ENCODE assay signal across 16 mouse cellular contexts in genomic region chr5:97256445-97257060, GRCm38 (mm10).
DNase-seq lines count a peak whose midpoint lies in the region; ATAC-seq lines count a peak whose summit lies in the region.
"Had no signal": no experiment of that assay in that cellular context is flagged by ENCODE, and none has a peak within 500 bp of the region (broad histone marks: within the 10 kb centered on the region; RNA-seq: fewer than 3 reads in every experiment).

No protein-coding gene starts in this region.

- no peak overlapping the region for H3K27ac ChIP-seq in hindbrain, embryonic 11.5 days (ENCODE audit: low read depth, low read length)
- H3K27ac ChIP-seq in hindbrain, embryonic 10.5 days: no peak overlapping the region
- H3K27ac ChIP-seq in forebrain, embryonic 15.5 days (replicated peaks): no peak overlapping the region
- H3K27ac ChIP-seq in hindbrain, embryonic 16.5 days (ENCODE audit: low read depth, low read length): no peak overlapping the region
- H3K27ac ChIP-seq in stomach, embryonic 14.5 days (ENCODE audit: low read length): no peak overlapping the region

- 61% methylated on average over 7 of the region's 7 CpGs for WGBS in hindbrain, embryonic 11.5 days
- 65% methylated on average over 7 of the region's 7 CpGs for WGBS in hindbrain, embryonic 10.5 days
- 14% methylated on average over 7 of the region's 7 CpGs for WGBS in forebrain, embryonic 15.5 days
- WGBS in hindbrain, embryonic 16.5 days: 39% methylated on average over 7 of the region's 7 CpGs
- whole genome bisulfite sequencing in stomach, embryonic 14.5 days: 50% methylated on average over 7 of the region's 7 CpGs

- peak; percentile 30 for ATAC-seq in hindbrain, embryonic 11.5 days (ENCODE audit: low FRiP score)
- ATAC-seq in forebrain, embryonic 15.5 days (replicated peaks): peak; percentile 72
- peak; percentile 84 for ATAC-seq in hindbrain, embryonic 16.5 days
- 0 out of 2 replicates have a peak, but pooled peaks have one; percentile 14 for ATAC-seq in stomach, embryonic 14.5 days (ENCODE audit: insufficient number of reproducible peaks, insufficient read depth, low FRiP score, low read depth)

- H3K27me3 ChIP-seq in hindbrain, embryonic 11.5 days (ENCODE audit: control insufficient read depth, insufficient read depth, low read length): no peaks in the 10 kb centered on the region
- no peaks in the 10 kb centered on the region for H3K27me3 ChIP-seq in hindbrain, embryonic 10.5 days (ENCODE audit: insufficient read depth, poor library complexity, severe bottlenecking)
- H3K27me3 ChIP-seq in forebrain, embryonic 15.5 days: no peaks in the 10 kb centered on the region
- no peaks in the 10 kb centered on the region for H3K27me3 ChIP-seq in hindbrain, embryonic 16.5 days (replicated peaks; ENCODE audit: control insufficient read depth, insufficient read depth, low read length)
- no peaks in the 10 kb centered on the region for H3K27me3 ChIP-seq in stomach, embryonic 14.5 days (ENCODE audit: control insufficient read depth, insufficient read depth, low read length)
- H3K27me3 ChIP-seq: heart, embryonic 12.5 days had no signal

- no peak overlapping the region for H3K9ac ChIP-seq in hindbrain, embryonic 11.5 days (ENCODE audit: low read depth, low read length)
- H3K9ac ChIP-seq in forebrain, embryonic 15.5 days (replicated peaks): no peak overlapping the region
- no peak overlapping the region for H3K9ac ChIP-seq in hindbrain, embryonic 16.5 days (ENCODE audit: low read depth, low read length)
- H3K9ac ChIP-seq in stomach, embryonic 14.5 days (replicated peaks; ENCODE audit: low read depth, low read length): no peak overlapping the region
- H3K9ac ChIP-seq: heart, embryonic 12.5 days had no signal

- no peaks in the 10 kb centered on the region for H3K36me3 ChIP-seq in hindbrain, embryonic 11.5 days (ENCODE audit: control insufficient read depth, insufficient read depth, low read length)
- no peaks in the 10 kb centered on the region for H3K36me3 ChIP-seq in hindbrain, embryonic 10.5 days
- H3K36me3 ChIP-seq in forebrain, embryonic 15.5 days: no peaks in the 10 kb centered on the region
- no peaks in the 10 kb centered on the region for H3K36me3 ChIP-seq in hindbrain, embryonic 16.5 days (ENCODE audit: control insufficient read depth, insufficient read depth, low read length)
- H3K36me3 ChIP-seq in stomach, embryonic 14.5 days (ENCODE audit: control insufficient read depth, insufficient read depth, low read length): no peaks in the 10 kb centered on the region
- H3K36me3 ChIP-seq: G1E; heart, embryonic 12.5 days had no signal

- H3K4me3 ChIP-seq in hindbrain, embryonic 11.5 days (ENCODE audit: low read depth, low read length): no peak overlapping the region
- H3K4me3 ChIP-seq in hindbrain, embryonic 10.5 days: no peak overlapping the region
- H3K4me3 ChIP-seq in forebrain, embryonic 15.5 days: no peak overlapping the region
- H3K4me3 ChIP-seq in hindbrain, embryonic 16.5 days (ENCODE audit: low read length): no peak overlapping the region
- H3K4me3 ChIP-seq in stomach, embryonic 14.5 days (ENCODE audit: low read depth, low read length): no peak overlapping the region
- H3K4me3 ChIP-seq: heart, embryonic 12.5 days had no signal

- H3K9me3 ChIP-seq in hindbrain, embryonic 11.5 days (ENCODE audit: control insufficient read depth, low read length): no peaks in the 10 kb centered on the region
- H3K9me3 ChIP-seq in hindbrain, embryonic 10.5 days: no peaks in the 10 kb centered on the region
- no peaks in the 10 kb centered on the region for H3K9me3 ChIP-seq in forebrain, embryonic 15.5 days
- H3K9me3 ChIP-seq in hindbrain, embryonic 16.5 days (ENCODE audit: control insufficient read depth, low read length): no peaks in the 10 kb centered on the region
- no peaks in the 10 kb centered on the region for H3K9me3 ChIP-seq in stomach, embryonic 14.5 days (ENCODE audit: control insufficient read depth, low read depth, low read length)
- H3K9me3 ChIP-seq: G1E; heart, embryonic 12.5 days had no signal

- H3K4me1 ChIP-seq in hindbrain, embryonic 11.5 days (replicated peaks; ENCODE audit: control insufficient read depth, insufficient read depth, low read length): no peaks in the 10 kb centered on the region
- H3K4me1 ChIP-seq in hindbrain, embryonic 10.5 days (replicated peaks): no peaks in the 10 kb centered on the region
- no peaks in the 10 kb centered on the region for H3K4me1 ChIP-seq in forebrain, embryonic 15.5 days
- H3K4me1 ChIP-seq in hindbrain, embryonic 16.5 days (ENCODE audit: control insufficient read depth, insufficient read depth, low read depth, low read length): no peaks in the 10 kb centered on the region
- no peaks in the 10 kb centered on the region for H3K4me1 ChIP-seq in stomach, embryonic 14.5 days (ENCODE audit: control insufficient read depth, insufficient read depth, low read length)
- H3K4me1 ChIP-seq: heart, embryonic 12.5 days had no signal

- DNase-seq in hindbrain, embryonic 11.5 days (ENCODE audit: low spot score): no peak
- DNase-seq in hindbrain, embryonic 10.5 days (ENCODE audit: low spot score): no peak
- DNase-seq in MN1 (ENCODE audit: low spot score): no peak
- DNase-seq in embryo, embryonic 11 days: no peak
- DNase-seq: adrenal gland, adult 8-10 months; gastrocnemius, postnatal 36 days; heart, postnatal 4 days; kidney, adult 8-10 months; kidney, postnatal 36 days; right cerebral cortex, postnatal 14 days had no signal

- H3K4me2 ChIP-seq in hindbrain, embryonic 11.5 days (replicated peaks; ENCODE audit: low read depth, low read length): no peak overlapping the region
- H3K4me2 ChIP-seq in forebrain, embryonic 15.5 days (replicated peaks): no peak overlapping the region
- H3K4me2 ChIP-seq in hindbrain, embryonic 16.5 days (ENCODE audit: low read length): no peak overlapping the region
- no peak overlapping the region for H3K4me2 ChIP-seq in stomach, embryonic 14.5 days (replicated peaks; ENCODE audit: low read depth, low read length)
- H3K4me2 ChIP-seq: heart, embryonic 12.5 days; liver, embryonic 11.5 days had no signal

Comparison
In these comparisons a context has a peak if more than half of its experiments do, and no peak if none do; other contexts are left out.
1. ATAC-seq: peak in every context shown above with its lines; median percentile 84 in hindbrain, embryonic 16.5 days; 72 in forebrain, embryonic 15.5 days; 30 in hindbrain, embryonic 11.5 days; 14 in stomach, embryonic 14.5 days.